Mouse (Mus musculus) urinary bladder, postnatal 36 days (tissue): ENCODE measurements around the gene Arhgdia.
A peak's percentile ranks its signal among the peaks of the same experiment; 100 is the strongest.

Experiments used
- DNase-seq, 2 experiments: peaks; one replicate each; pipeline ENCODE4 v3.0.0; 2022; ENCODE audit warnings: low spot score in 2 of 2, mixed read lengths in 1 of 2

Arhgdia gene

GRCm38 (mm10) chr11:120581490-120582267 lies at the start of gene Arhgdia:
TSS of gene Arhgdia (minus strand) at chr11:120581624.
- DNase-seq, result peak; percentile 76 to 86

DNA sequence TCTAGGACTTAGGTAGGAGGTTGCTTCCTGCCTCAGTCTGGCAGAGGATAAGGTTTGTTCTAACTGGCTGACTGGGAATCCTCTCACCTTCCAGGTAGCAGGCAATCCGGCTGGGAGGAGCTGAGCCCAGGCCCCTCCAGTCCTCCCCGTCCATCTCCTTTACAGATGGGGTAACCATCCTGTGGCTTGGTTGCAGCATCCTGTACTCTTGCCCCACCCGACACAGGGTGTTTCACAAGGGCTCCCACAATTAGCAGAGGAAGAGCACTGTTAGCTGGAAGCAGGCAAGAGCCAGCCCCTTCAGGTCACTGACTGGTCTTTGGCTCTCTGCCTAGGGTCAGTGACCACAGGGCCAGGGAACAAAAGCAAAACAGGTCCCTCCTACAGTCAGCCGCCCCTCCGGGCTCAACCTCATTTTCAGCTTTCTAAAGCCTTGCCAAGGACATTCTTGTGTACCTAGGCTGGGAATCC lies 49.0 kb upstream of the Arhgdia start:
- DNase-seq, result peak in 1 of 2 experiments; percentile 44

DNA sequence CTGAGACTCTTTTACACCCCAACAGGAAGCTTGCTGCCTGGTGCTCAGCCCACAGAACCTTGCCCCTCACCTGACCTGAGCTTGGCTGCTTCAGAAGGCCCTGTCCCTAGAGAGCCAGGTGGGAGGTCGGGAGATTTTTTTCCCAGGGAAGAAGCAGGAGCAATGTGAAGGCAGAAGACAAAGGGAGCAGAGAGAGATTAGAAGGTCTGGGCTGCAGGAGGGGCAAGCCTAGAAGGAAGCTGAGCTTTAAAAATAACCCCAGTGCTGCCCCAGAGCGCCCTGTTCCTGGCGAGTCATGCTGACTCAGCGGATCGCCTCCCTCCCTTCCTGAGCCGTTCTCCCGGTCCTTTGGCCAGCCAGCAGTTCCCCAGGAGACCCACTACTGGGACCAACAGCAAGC lies 48.5 kb upstream of the Arhgdia start:
- peak in 1 of 2 experiments; percentile 62 for DNase-seq

DNA sequence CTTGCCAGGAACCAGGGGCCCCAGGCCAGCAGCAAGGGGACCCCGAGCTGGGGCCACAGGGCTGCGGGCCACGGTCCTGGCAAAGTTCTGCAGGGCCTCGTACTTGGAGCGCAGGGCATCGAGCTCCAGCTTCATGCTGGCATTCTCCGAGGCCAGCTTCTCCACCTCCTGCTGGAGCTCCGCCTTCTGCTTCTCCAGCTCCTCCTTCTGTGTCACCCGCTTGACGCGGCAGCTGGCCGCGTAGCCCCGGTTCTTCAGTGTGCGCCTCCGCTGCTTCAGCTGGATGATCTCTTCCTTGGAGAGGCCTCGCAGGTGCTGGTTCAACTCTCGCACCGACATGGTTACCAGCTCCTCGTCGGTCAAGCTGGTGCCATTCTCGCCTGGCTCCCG lies 47.9 kb upstream of the Arhgdia start:
- DNase-seq, result no peak

GRCm38 (mm10) chr11:120628601-120629340 lies 47.3 kb upstream of the Arhgdia start:
- no peak for DNase-seq

- no peak for DNase-seq
Measured at GRCm38 (mm10) chr11:120627468-120628300, 46.3 kb upstream of the Arhgdia start.

- DNase-seq, result no peak
Measured at GRCm38 (mm10) chr11:120626785-120627467, 45.5 kb upstream of the Arhgdia start.

GRCm38 (mm10) chr11:120625152-120625775 lies 43.8 kb upstream of the Arhgdia start, which contains the start of gene Sirt7:
TSS of gene Sirt7 (minus strand) at chr11:120625240.
- no peak for DNase-seq

DNA sequence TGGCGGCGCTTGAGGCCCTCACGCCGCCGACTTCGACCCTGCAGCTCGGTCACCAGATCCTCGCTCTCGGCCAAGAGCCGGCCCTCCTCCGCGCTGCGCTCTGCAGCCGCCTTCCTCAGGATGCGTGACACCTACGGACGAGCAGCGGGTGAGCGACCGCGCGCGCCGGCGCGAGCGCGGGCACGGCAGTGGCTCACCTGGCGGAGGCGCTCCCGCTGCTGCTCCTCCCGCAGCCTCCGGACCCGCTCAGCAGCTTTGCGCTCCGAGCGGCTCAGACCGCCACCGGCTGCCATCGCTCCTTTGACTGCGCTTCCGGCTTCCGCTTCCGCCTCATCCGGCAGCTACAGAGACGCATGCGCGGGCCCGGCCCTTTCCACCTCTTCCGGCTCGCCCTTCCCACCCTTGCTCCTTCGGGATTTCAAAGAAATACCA lies 43.3 kb upstream of the Arhgdia start:
- DNase-seq, result peak; percentile 76 to 85

DNA sequence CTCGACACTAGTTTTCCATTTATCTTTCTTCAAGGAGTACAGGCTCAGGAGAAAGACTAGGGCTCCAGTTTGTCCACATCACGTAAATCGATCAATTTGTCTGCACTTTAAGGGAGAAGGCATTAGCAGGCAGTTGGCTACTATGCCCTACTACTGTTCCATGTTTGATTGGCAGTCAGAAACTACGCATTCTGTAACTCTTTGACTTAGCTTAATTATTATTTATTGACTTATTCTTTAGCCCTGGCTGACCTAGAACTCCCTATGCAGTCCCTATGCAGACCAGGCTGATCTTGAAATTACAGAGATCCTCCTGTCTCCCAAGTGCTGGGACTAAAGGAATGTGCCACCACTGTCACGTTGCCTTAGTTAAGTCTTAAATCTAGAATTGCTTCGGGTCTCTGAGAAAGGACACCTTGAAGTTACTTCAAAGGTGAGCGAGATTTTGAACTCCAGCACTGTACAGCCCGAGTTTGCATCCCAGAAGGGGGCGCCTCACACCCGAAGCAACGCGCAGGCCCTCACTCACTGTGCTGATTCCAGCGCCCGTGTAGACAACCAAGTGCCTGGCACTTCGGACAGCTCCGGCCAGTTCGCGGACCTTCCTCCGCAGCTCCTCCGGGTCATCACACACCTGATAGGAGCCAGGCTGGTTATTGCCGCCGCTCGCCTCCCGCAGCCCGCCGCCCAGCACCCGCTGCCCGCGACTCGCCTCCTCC lies 42.7 kb upstream of the Arhgdia start:
- DNase-seq, result peak; percentile 67 to 71

GRCm38 (mm10) chr11:120622805-120623204 lies 41.4 kb upstream of the Arhgdia start:
- DNase-seq, result no peak

DNA sequence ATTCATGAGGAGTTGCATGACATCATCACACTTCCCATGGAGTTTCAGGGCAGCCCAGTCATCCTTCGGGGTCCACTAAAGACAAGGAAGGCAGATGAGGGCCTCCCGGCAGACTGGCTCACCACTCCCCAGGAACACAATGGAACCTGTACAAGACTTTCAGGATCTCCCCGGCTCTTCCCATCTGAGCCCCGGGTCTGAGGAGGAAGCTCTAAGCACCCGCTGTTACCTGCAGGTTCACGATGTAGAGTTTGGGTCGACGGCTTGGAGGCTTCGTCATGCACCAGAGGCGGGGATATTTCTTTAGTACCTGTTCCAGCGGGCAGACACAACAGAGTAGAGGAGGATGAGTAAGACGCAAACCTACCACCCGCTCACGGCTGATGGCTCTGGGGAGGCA lies 38.8 kb upstream of the Arhgdia start:
- no peak for DNase-seq

- DNase-seq, result no peak
Measured at GRCm38 (mm10) chr11:120618619-120619535, 37.5 kb upstream of the Arhgdia start.

- DNase-seq, result peak; percentile 88 to 91
Measured at GRCm38 (mm10) chr11:120617519-120618112, 36.2 kb upstream of the Arhgdia start, which contains the start of gene Pcyt2. TSS of gene Pcyt2 (minus strand) at chr11:120617936.

DNA sequence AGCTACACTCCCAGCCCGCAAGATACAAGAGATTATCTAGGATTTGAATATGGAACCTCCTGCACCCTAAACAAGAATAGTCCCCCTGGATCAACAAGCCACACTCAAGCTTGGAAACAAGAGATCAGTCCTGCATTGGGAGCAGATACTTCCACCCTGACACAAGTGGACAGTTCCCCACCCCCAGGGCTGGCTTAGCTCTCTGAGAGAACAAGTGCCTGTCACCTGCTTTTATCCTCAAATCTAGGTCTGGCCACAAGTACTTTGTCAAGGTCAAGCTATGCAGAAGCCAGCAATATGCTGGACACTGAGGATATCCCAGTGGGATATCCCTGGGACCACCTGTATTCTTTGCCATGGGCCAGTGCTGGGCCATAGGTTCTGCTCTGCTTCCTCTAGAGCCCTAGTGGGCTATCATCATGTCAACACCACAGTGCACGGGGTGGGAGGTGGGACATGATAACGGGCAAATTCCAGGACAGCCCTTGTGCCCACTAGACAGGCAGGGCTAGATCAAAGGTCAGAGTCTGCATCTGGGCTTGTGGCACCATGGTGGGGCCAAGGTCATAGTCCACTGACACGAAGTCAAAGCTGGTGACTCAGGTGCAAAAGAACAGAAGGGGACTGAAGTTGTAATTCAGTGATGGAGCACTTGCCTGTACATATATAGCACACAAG lies 35.3 kb upstream of the Arhgdia start:
- DNase-seq, result no peak

- DNase-seq, result no peak
Measured at GRCm38 (mm10) chr11:120615606-120616203, 34.3 kb upstream of the Arhgdia start.

DNA sequence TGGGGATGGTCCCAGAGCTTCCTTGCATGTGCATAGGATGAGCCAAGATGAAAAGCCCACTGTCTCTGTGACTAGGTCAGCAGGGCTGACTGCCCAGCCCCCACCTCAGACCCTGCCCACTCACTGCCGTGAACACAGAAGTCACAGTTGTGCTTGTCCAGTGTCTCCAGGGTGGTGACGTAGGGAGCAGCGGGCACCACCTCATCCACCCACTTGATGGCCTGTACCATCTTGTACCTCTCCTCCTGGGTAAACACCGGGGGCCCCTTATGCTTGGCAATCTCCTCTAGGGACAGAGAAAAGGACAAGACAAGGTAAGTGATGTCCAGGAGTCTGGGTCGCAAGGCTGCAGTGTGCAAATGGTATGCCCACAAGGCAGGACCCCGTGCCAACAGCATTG lies 33.7 kb upstream of the Arhgdia start:
- DNase-seq, result no peak

- DNase-seq, result no peak
Measured at GRCm38 (mm10) chr11:120613976-120614375, 32.6 kb upstream of the Arhgdia start.
